18 mouse cellular contexts compared by ENCODE assay signal in genomic region chr6:97782291-97782690, GRCm38 (mm10).
"Had no signal": no experiment of that assay in that cellular context is flagged by ENCODE, and none has a peak within 500 bp of the region (broad histone marks: within the 10 kb centered on the region; RNA-seq: fewer than 3 reads in every experiment).

No protein-coding gene starts in this region.

- H3K4me3 ChIP-seq: midbrain, embryonic 10.5 days; midbrain, embryonic 13.5 days; myocyte; neural tube, embryonic 13.5 days; neural tube, embryonic 15.5 days had no signal

- H3K4me1 ChIP-seq: midbrain, embryonic 10.5 days; midbrain, embryonic 13.5 days; neural tube, embryonic 13.5 days; neural tube, embryonic 15.5 days had no signal

- DNase-seq: lung, adult 18-20 months; lung, embryonic 14.5 days; lung, postnatal 10 days; lung, postnatal 4 days; retina, postnatal 1 day; right cerebral cortex, adult 18-20 months; right cerebral cortex, postnatal 25 days; right cerebral cortex, postnatal 4 days; spleen, adult 18-20 months; thymus, adult 18-20 months; thymus, postnatal 14 days; thymus, postnatal 36 days had no signal

- H3K4me2 ChIP-seq: lung, embryonic 14.5 days; midbrain, embryonic 13.5 days; neural tube, embryonic 13.5 days; neural tube, embryonic 15.5 days had no signal

- H3K36me3 ChIP-seq: midbrain, embryonic 10.5 days; midbrain, embryonic 13.5 days; neural tube, embryonic 13.5 days; neural tube, embryonic 15.5 days had no signal

- H3K27me3 ChIP-seq: midbrain, embryonic 13.5 days; neural tube, embryonic 13.5 days; neural tube, embryonic 15.5 days had no signal

- H3K9me3 ChIP-seq: midbrain, embryonic 10.5 days; midbrain, embryonic 13.5 days; neural tube, embryonic 13.5 days; neural tube, embryonic 15.5 days had no signal

- ATAC-seq: midbrain, embryonic 13.5 days had no signal

- H3K27ac ChIP-seq: liver, embryonic 14.5 days; midbrain, embryonic 10.5 days; midbrain, embryonic 13.5 days; neural tube, embryonic 13.5 days; neural tube, embryonic 15.5 days had no signal

- H3K9ac ChIP-seq: liver, embryonic 14.5 days; lung, embryonic 14.5 days; midbrain, embryonic 13.5 days; neural tube, embryonic 13.5 days; neural tube, embryonic 15.5 days had no signal
